Mouse (Mus musculus): ENCODE measurements at regions not wholly inside any gene's neighbourhood (a gene's known extent, or its start where the extent isn't known, plus 50 kb on each side); places are given as distances from the start of the nearest gene placed in this dataset.
"Not testable (repeated sequence)": the region's sequence is repeated elsewhere in the genome, so short reads cannot be mapped to it uniquely, and the experiment has no call there.

GRCm38 (mm10) chr12:48819168-48819567 is 563.3 kb upstream of the Foxg1 start:
- no peak for DNase-seq

- no peak for DNase-seq
Measured at GRCm38 (mm10) chr12:48820206-48820605, 562.3 kb upstream of the Foxg1 start.

GRCm38 (mm10) chr12:48826300-48826699 is 556.2 kb upstream of the Foxg1 start:
- DNase-seq: no peak

DNA sequence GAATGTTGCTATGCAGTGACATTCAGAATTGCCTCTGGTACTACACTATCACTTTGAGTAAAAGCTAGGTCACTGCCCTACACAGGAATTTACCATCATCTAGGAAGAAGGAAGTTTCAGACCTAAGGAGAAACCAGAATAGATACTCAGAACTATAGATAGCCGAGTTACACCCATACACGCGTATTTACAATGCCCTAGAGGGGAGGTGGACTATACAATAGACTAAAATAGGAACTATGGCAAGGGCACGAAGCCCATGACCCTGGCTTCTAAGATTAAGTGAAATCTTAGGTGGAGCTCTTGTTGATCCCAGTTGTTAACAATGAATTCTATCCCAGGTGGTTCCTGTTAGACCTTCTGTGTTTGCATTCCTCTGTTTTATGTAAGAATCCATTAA is 529.1 kb upstream of the Foxg1 start:
- not testable (repeated sequence) for DNase-seq

DNA sequence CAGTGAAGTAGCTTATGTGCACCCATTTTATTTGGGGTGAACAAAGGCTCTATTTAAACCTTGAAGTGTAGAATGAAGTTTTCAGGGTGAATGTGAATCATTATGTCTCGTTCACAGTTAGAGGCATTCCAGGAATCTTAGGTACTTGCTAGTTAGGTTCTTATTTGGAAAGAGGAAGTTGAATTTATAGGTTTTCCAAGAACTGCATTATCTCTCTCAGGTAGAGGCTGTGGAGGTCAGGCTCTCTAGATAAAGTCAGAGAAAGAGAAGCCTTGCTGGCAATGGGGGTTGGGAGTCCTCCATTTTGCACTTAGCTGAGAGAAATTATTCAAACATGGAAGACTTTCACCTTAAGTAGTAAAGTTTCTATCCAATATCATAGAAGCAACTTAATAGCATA is 528.4 kb upstream of the Foxg1 start:
- DNase-seq: no peak

GRCm38 (mm10) chr12:48878244-48879031 is 504.0 kb upstream of the Foxg1 start:
- DNase-seq: peak; percentile 6 to 10

Measured in cerebellum, postnatal 10 days (tissue).